Mouse (Mus musculus): ENCODE measurements at regions not wholly inside any gene's neighbourhood (a gene's known extent, or its start where the extent isn't known, plus 50 kb on each side); places are given as distances from the start of the nearest gene placed in this dataset.

- TF ChIP-seq CTCF (IDR thresholded peaks at IDR 0.05; ENCODE audit: low read depth, low read length) (no peak), POLR2A (IDR thresholded peaks at IDR 0.05; ENCODE audit: extremely low read depth, insufficient read depth, low read length) (no peak)
These were observed 273.5 kb downstream of the Gxylt1 start for GRCm38 (mm10) chr15:93001346-93002001.
